Mouse (Mus musculus) G1E (cell line): Measurements from ENCODE around the gene Asb1. TPM values are rescaled to one million over a fixed set of nuclear protein-coding genes. Genes with fewer than 3 reads are reported as not detected.

ENCODE experiments used
- ATAC-seq: 2 replicates; pipeline ENCODE4 v1.8.0; 2016; ENCODE audit warnings: mild to moderate bottlenecking; ENCODE audit not compliant: insufficient number of reproducible peaks, poor library complexity, low FRiP score, severe bottlenecking; ENCODE audit errors: extremely low read depth
- DNase-seq: peaks from one replicate; pipeline ENCODE4 v3.0.0; 2012; ENCODE audit warnings: low spot score
- H3K27me3 ChIP-seq: 2 replicates; pipeline ENCODE4 v1.6.1; 2012; ENCODE audit warnings: mild to moderate bottlenecking, low read length, inconsistent platforms; ENCODE audit not compliant: insufficient read depth
- H3K36me3 ChIP-seq: replicated peaks from 2 replicates; pipeline ENCODE3; 2012; ENCODE audit warnings: mild to moderate bottlenecking, inconsistent platforms
- H3K4me1 ChIP-seq: 2 replicates; pipeline ENCODE4 v1.6.1; 2012; ENCODE audit warnings: low read depth, low read length, inconsistent platforms, mixed read lengths; ENCODE audit not compliant: insufficient read depth
- H3K4me3 ChIP-seq: 2 replicates; pipeline ENCODE4 v1.5.1; 2012; ENCODE audit warnings: low read depth, mild to moderate bottlenecking, inconsistent platforms, low read length, moderate library complexity, mixed read lengths
- H3K9me3 ChIP-seq: replicated peaks from 2 replicates; pipeline ENCODE4 v1.6.1; 2012; ENCODE audit warnings: inconsistent platforms
- CTCF ChIP-seq: IDR thresholded peaks from 2 replicates; pipeline ENCODE4 v1.5.1; 2012; ENCODE audit warnings: low read depth, low read length, inconsistent platforms, mixed read lengths
- GATA1 ChIP-seq: IDR thresholded peaks from 2 replicates; pipeline ENCODE4 v1.6.1; 2012; ENCODE audit warnings: borderline replicate concordance, low read length, inconsistent platforms, mixed read lengths
- GATA2 ChIP-seq: IDR thresholded peaks from 2 replicates; pipeline ENCODE4 v1.6.1; 2012; ENCODE audit warnings: low read depth, low read length, inconsistent platforms, borderline replicate concordance
- POLR2AphosphoS5 ChIP-seq: IDR thresholded peaks from 2 replicates; pipeline ENCODE4 v1.6.1; 2012; ENCODE audit warnings: low read depth, low read length, inconsistent platforms; ENCODE audit not compliant: insufficient replicate concordance
- TAL1 ChIP-seq: conservative IDR thresholded peaks from 2 replicates; pipeline ENCODE4 v1.6.1; 2012; ENCODE audit warnings: low read depth, low read length, inconsistent platforms, mixed read lengths
- polyA plus RNA-seq: library from polyadenylated mRNA; stranded (reverse); fragments of >175 nt; gene quantifications from 2 replicates; pipeline ENCODE4 v1.2.3, GENCODE M21; 2012
- total RNA-seq, 2 experiments: library from RNA; stranded (forward) in 1 of 2; stranded (reverse) in 1 of 2; fragments of 200-1000 nt in 1 of 2; fragments of >200 nt in 1 of 2; fragmentation: Nextera tagmentation in 1 of 2; gene quantifications; 2 replicates each; pipeline ENCODE4 v1.2.3; 2014 to 2017

The Asb1 gene
- total and polyA plus RNA-seq, 3 experiments = 12.4 to 28.0 (median 12.9) TPM

DNA sequence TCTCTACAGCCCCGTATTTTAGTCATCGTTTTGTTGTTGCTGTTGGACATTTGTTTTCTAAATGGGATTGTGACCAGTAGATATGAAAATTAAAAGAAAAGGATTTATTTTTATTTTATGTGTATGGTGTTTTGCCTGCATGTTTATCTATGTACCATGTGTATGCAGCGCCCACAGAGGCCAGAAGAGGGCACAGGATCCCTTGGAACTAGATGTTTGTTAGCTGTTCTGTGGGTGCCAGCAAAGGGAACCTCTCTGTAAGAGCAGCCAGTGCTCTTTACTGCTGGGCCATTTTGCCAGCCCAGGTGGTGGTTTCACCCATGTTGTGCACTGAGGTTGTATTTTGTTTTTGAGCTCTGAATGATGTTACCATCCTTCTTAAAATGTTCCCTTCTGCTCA is 33.9 kb downstream of the Asb1 start:
- DNase-seq = no peak
- no peak; the same call in 1 of the 2 replicates for ATAC-seq
- Histone ChIP-seq H3K4me1 (0 out of 2 replicates have a peak, but pooled peaks cover 3% of the 10 kb centered on the region), H3K27me3 (peaks cover 36% of the 10 kb centered on the region), H3K9me3 (no peaks in the 10 kb centered on the region), H3K36me3 (no peaks in the 10 kb centered on the region), H3K4me3 (no peak overlapping the region)
- TF ChIP-seq TAL1 = no peak
- TF ChIP-seq CTCF = 0 out of 2 replicates have a peak, but pooled peaks have one; percentile 4
- no peak for TF ChIP-seq GATA2
- TF ChIP-seq GATA1 = no peak
- no peak for TF ChIP-seq POLR2AphosphoS5

GRCm38 (mm10) chr1:91577883-91578517 is 37.7 kb downstream of the Asb1 start:
- TF ChIP-seq GATA1 (no peak), TAL1 (no peak), GATA2 (no peak), CTCF (no peak), POLR2AphosphoS5 (no peak)
- DNase-seq (no peak), ATAC-seq (no peak)
- H3K36me3 ChIP-seq = no peaks in the 10 kb centered on the region
- H3K27me3 ChIP-seq = peaks cover 23% of the 10 kb centered on the region
- no peaks in the 10 kb centered on the region for H3K9me3 ChIP-seq
- no peak overlapping the region for H3K4me3 ChIP-seq
- peaks cover 22% of the 10 kb centered on the region for H3K4me1 ChIP-seq

DNA sequence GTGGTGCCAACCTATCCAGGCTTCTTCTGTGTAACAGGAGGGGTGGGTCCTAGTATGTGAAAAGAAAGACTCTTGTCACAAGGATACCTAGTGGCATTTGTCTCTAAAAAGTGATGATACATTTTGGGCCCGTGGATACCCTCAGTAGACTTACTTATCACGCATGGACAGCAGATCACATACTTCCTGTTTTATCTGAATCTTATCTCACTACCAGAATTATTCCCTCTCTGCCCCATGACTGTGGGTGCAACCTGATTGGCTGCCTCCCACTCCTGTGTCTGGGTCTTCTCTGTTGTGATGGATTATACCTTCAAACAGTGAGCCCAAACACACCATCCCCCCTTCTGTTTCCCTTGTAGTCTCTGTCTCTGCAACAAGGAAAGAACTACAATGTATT is 40.2 kb downstream of the Asb1 start:
- H3K27me3 ChIP-seq = peaks cover 35% of the 10 kb centered on the region
- peaks cover 22% of the 10 kb centered on the region for H3K4me1 ChIP-seq
- no peaks in the 10 kb centered on the region for H3K9me3 ChIP-seq
- TF ChIP-seq CTCF = no peak
- TF ChIP-seq POLR2AphosphoS5 = no peak
- no peak for TF ChIP-seq TAL1
- no peak for TF ChIP-seq GATA2
- TF ChIP-seq GATA1 = no peak
- ATAC-seq (peak; percentile 92), DNase-seq (peak; percentile 72)
- no peak overlapping the region for H3K4me3 ChIP-seq
- no peaks in the 10 kb centered on the region for H3K36me3 ChIP-seq

GRCm38 (mm10) chr1:91581206-91581605 is 40.9 kb downstream of the Asb1 start:
- no peaks in the 10 kb centered on the region for H3K36me3 ChIP-seq
- DNase-seq (no peak), ATAC-seq (no peak)
- peaks cover 39% of the 10 kb centered on the region for H3K27me3 ChIP-seq
- TF ChIP-seq GATA2 (no peak), TAL1 (no peak), GATA1 (no peak), CTCF (no peak), POLR2AphosphoS5 (no peak)
- H3K4me3 ChIP-seq = no peak overlapping the region
- H3K4me1 ChIP-seq = peaks cover 22% of the 10 kb centered on the region
- no peaks in the 10 kb centered on the region for H3K9me3 ChIP-seq

DNA sequence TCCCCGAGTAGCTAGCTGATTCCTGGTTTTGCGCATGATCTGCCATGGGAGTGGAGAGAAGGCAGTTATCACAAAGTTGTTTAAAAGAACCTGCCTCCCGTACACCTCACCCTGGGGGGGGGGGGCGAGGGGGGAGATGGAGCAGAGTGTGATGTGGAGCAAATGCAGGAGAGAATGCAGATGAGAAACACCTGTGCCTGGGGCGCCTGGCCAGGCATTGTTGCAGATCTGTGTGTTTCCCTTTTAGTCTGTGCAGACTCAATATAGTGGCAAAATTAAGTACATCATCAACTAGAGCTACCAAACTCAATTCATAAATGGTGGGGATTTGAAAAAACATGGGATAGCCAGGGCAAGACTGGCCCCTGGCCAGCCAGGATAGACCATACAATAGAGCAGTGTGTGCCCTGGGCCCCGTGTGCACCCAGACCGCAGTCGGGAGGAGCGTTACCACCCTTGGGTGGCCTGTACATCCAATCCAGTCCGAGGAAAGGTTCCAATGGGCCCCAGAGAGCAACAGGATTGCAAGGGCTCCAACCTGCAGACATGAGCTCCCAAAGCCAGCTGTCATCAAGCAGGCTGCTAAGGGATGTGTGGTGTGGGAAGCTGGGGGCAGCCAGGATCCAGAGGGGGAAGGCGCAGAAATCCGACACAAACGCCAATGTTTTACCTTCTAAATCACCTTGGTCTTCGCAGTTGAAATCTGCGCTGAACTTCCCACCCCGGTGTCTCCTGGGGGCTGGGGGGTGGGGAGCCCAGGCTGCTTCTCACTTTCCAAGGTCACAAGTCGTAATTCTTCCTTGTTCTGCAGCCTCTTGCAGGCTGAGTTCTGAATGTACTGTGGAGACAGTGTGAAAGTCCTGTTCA is 44.9 kb downstream of the Asb1 start:
- DNase-seq (no peak), ATAC-seq (no peak)
- no peaks in the 10 kb centered on the region for H3K9me3 ChIP-seq
- H3K4me3 ChIP-seq = no peak overlapping the region
- H3K27me3 ChIP-seq = peaks cover 39% of the 10 kb centered on the region
- H3K36me3 ChIP-seq = no peaks in the 10 kb centered on the region
- H3K4me1 ChIP-seq = peaks cover 11% of the 10 kb centered on the region
- no peak for TF ChIP-seq GATA1
- no peak for TF ChIP-seq CTCF
- no peak for TF ChIP-seq POLR2AphosphoS5
- TF ChIP-seq GATA2 = no peak

- Histone ChIP-seq H3K36me3 (no peaks in the 10 kb centered on the region), H3K4me1 (no peaks in the 10 kb centered on the region), H3K4me3 (no peak overlapping the region), H3K9me3 (0 out of 2 replicates have a peak, but pooled peaks cover 2% of the 10 kb centered on the region), H3K27me3 (peaks cover 26% of the 10 kb centered on the region)
- DNase-seq = no peak
- no peak for ATAC-seq
- no peak for TF ChIP-seq GATA1
- TF ChIP-seq TAL1 = no peak
These were observed 49.4 kb downstream of the Asb1 start for GRCm38 (mm10) chr1:91589738-91590137.
